24 mouse cellular contexts compared by ENCODE assay signal in genomic region chr11:54187826-54188225, GRCm38 (mm10).
"Had no signal": no experiment of that assay in that cellular context is flagged by ENCODE, and none has a peak within 500 bp of the region (broad histone marks: within the 10 kb centered on the region; RNA-seq: fewer than 3 reads in every experiment).

No protein-coding gene starts in this region.

- H3K4me3 ChIP-seq: heart, adult 2 months; heart, embryonic 13.5 days; heart, embryonic 15.5 days; hindbrain, embryonic 13.5 days; hindbrain, embryonic 15.5 days; intestine, embryonic 15.5 days; limb, embryonic 13.5 days; limb, embryonic 15.5 days; liver, embryonic 12.5 days had no signal

- H3K9me3 ChIP-seq: heart, embryonic 15.5 days; hindbrain, embryonic 13.5 days; hindbrain, embryonic 15.5 days; intestine, embryonic 15.5 days; limb, embryonic 15.5 days; liver, embryonic 12.5 days had no signal

- H3K9ac ChIP-seq: heart, embryonic 13.5 days; heart, embryonic 15.5 days; hindbrain, embryonic 13.5 days; hindbrain, embryonic 15.5 days; intestine, embryonic 15.5 days; limb, embryonic 13.5 days; limb, embryonic 15.5 days; liver, embryonic 12.5 days; liver, embryonic 14.5 days had no signal

- H3K27ac ChIP-seq: heart, adult 2 months; heart, embryonic 13.5 days; heart, embryonic 15.5 days; hindbrain, embryonic 13.5 days; hindbrain, embryonic 15.5 days; intestine, embryonic 15.5 days; kidney, postnatal 0 days; limb, embryonic 13.5 days; limb, embryonic 15.5 days; liver, embryonic 12.5 days; liver, embryonic 14.5 days had no signal

- ATAC-seq: inflammation-experienced regulatory T-cells, adult 6 months; intestine, embryonic 15.5 days; liver, embryonic 12.5 days had no signal

- H3K4me1 ChIP-seq: heart, embryonic 13.5 days; heart, embryonic 15.5 days; hindbrain, embryonic 15.5 days; intestine, embryonic 15.5 days; limb, embryonic 13.5 days; limb, embryonic 15.5 days; liver, embryonic 12.5 days had no signal

- H3K36me3 ChIP-seq: heart, embryonic 13.5 days; heart, embryonic 15.5 days; hindbrain, embryonic 13.5 days; hindbrain, embryonic 15.5 days; intestine, embryonic 15.5 days; limb, embryonic 13.5 days; limb, embryonic 15.5 days; liver, embryonic 12.5 days had no signal

- H3K27me3 ChIP-seq: heart, embryonic 13.5 days; heart, embryonic 15.5 days; hindbrain, embryonic 13.5 days; hindbrain, embryonic 15.5 days; intestine, embryonic 15.5 days; limb, embryonic 13.5 days; limb, embryonic 15.5 days had no signal

- DNase-seq: gastrocnemius, postnatal 14 days; gastrocnemius, postnatal 36 days; heart, adult 2 months; heart, postnatal 14 days; heart, postnatal 36 days; kidney, adult 18-20 months; kidney, adult 8-10 months; kidney, postnatal 14 days; kidney, postnatal 36 days; layer of hippocampus, adult 9-11 months; layer of hippocampus, postnatal 36 days; left cerebral cortex, postnatal 4 days had no signal

- H3K4me2 ChIP-seq: heart, embryonic 11.5 days; heart, embryonic 13.5 days; heart, embryonic 15.5 days; hindbrain, embryonic 13.5 days; hindbrain, embryonic 15.5 days; intestine, embryonic 15.5 days; limb, embryonic 13.5 days; limb, embryonic 15.5 days; liver, embryonic 12.5 days had no signal
